Mouse (Mus musculus) layer of hippocampus, postnatal 25 days (tissue): ENCODE results near the gene Pole2. TPM values are rescaled to one million over a fixed set of nuclear protein-coding genes. Genes with fewer than 3 reads are reported as not detected.

ENCODE experiments used
- microRNA-seq, 2 experiments: library from miRNA; unstranded; fragments of <30 nt; microRNA quantifications; one replicate each; pipeline ENCODE4 v1.2.0; 2021
- total RNA-seq, 2 experiments: library from RNA; stranded (reverse); gene quantifications; 2 replicates each; pipeline ENCODE4 v1.2.3; 2021

The Pole2 gene
- total RNA-seq, 2 experiments from 2014 or later, result 0.27 to 1.4 TPM

Small RNA genes within 50 kb of the gene (microRNA-seq; reads per million reads assigned to microRNA genes)
- 0 reads per million in 2 experiments for gene Gm47287
- 0.74 to 3.2 reads per million in 2 experiments for gene Gm47295

Other genes starting within 250 kb of the Pole2 start
- 1,000 to 10,000 TPM; 1,032 to 1,201 TPM for gene Rps29, start 69.0 kb downstream of the Pole2 start, total RNA-seq
- not detected for gene Lrr1, start 59.4 kb downstream of the Pole2 start, total RNA-seq
- gene Rpl36al, start 44.1 kb downstream of the Pole2 start, total RNA-seq, result 100 to 1,000 TPM; 177 to 208 TPM
- 10 to 100 TPM; 27.4 to 29.6 TPM for gene Mgat2, start 44.0 kb downstream of the Pole2 start, total RNA-seq
- 1 to 10 TPM; 3.4 to 7.7 TPM for gene Gm49383, start 31.1 kb downstream of the Pole2 start, total RNA-seq
- 1 to 10 TPM; 1.9 to 2.1 TPM for gene Dnaaf2, start 29.8 kb downstream of the Pole2 start, total RNA-seq
- 1 to 10 TPM; 3.4 to 3.8 TPM for gene Gm49384, start 23.9 kb downstream of the Pole2 start, total RNA-seq
- 10 to 100 TPM; 15.2 to 18.4 TPM for gene Klhdc1, start 13.0 kb upstream of the Pole2 start, total RNA-seq
- gene Klhdc2, start 68.5 kb upstream of the Pole2 start, total RNA-seq, result 100 to 1,000 TPM; 116 to 127 TPM
- gene Nemf, start 129.0 kb upstream of the Pole2 start, total RNA-seq, result 10 to 100 TPM; 41.3 to 43.3 TPM
- gene Arf6, start 144.0 kb upstream of the Pole2 start, total RNA-seq, result 10 to 100 TPM; 49.1 to 50.3 TPM
- 1 to 10 TPM; 1.1 to 1.3 TPM for gene Gm9887, start 144.3 kb upstream of the Pole2 start, total RNA-seq